Mouse (Mus musculus) heart, embryonic 14.5 days (tissue): ENCODE measurements around the gene A630076J17Rik. TPM values are rescaled to one million over a fixed set of nuclear protein-coding genes. Genes with fewer than 3 reads are reported as not detected.

Experiments
- ATAC-seq: fragments of 200-750 bp; cut with Nextera tagmentation; 2 replicates; pipeline ENCODE4 v1.8.0; 2017; ENCODE audit warnings: low read depth, moderate TSS enrichment; ENCODE audit not compliant: insufficient number of reproducible peaks, insufficient read depth, low FRiP score
- H3K27ac ChIP-seq, 2 experiments: fragments of 200-500 bp in 1 of 2; fragments of 300-500 bp in 1 of 2; sonication (generic) in 1 of 2; replicated peaks in 1 of 2; 2 replicates each; pipeline ENCODE4 v1.5.1; 2012 to 2014; ENCODE audit warnings: low read depth in 2 of 2, low read length in 2 of 2, control low read depth in 1 of 2, mild to moderate bottlenecking in 1 of 2, mixed read lengths in 1 of 2; ENCODE audit not compliant: control insufficient read depth in 1 of 2, insufficient read depth in 1 of 2
- H3K27me3 ChIP-seq: fragments of 300-500 bp; sonication (generic); 2 replicates; pipeline ENCODE4 v1.6.1; 2014; ENCODE audit warnings: mild to moderate bottlenecking, low read length, control low read depth; ENCODE audit not compliant: control insufficient read depth, insufficient read depth
- H3K36me3 ChIP-seq: fragments of 300-500 bp; sonication (generic); 2 replicates; pipeline ENCODE4 v1.6.1; 2014; ENCODE audit warnings: mild to moderate bottlenecking, control low read depth, low read length, mixed read lengths; ENCODE audit not compliant: control insufficient read depth, insufficient read depth
- H3K4me1 ChIP-seq, 2 experiments: fragments of 200-500 bp in 1 of 2; fragments of 300-500 bp in 1 of 2; sonication (generic) in 1 of 2; 2 replicates each; pipeline ENCODE4 v1.6.1; 2012 to 2014; ENCODE audit warnings: low read length in 2 of 2, control low read depth in 1 of 2, mixed read lengths in 1 of 2; ENCODE audit not compliant: control insufficient read depth in 2 of 2, insufficient read depth in 2 of 2
- H3K4me2 ChIP-seq: fragments of 300-500 bp; sonication (generic); 2 replicates; pipeline ENCODE4 v1.6.1; 2014; ENCODE audit warnings: mild to moderate bottlenecking, low read length
- H3K4me3 ChIP-seq, 2 experiments: fragments of 200-500 bp in 1 of 2; fragments of 300-500 bp in 1 of 2; sonication (generic) in 1 of 2; 2 replicates each; pipeline ENCODE4 v1.5.1; 2012 to 2014; ENCODE audit warnings: low read length in 2 of 2, mild to moderate bottlenecking in 2 of 2, control low read depth in 1 of 2, low read depth in 1 of 2, moderate library complexity in 1 of 2; ENCODE audit not compliant: control insufficient read depth in 1 of 2, insufficient read depth in 1 of 2
- H3K9ac ChIP-seq: fragments of 300-500 bp; sonication (generic); 2 replicates; pipeline ENCODE4 v1.6.1; 2014; ENCODE audit warnings: mild to moderate bottlenecking, low read length
- H3K9me3 ChIP-seq: fragments of 300-500 bp; sonication (generic); 2 replicates; pipeline ENCODE4 v1.6.1; 2016; ENCODE audit warnings: low read length, control low read depth; ENCODE audit not compliant: control insufficient read depth
- WGBS: fragments of 180-500 bp; shearing (Covaris S2); extraction: QIAGEN DNeasy Blood & Tissue Kit; methylation state at CpG from one replicate; pipeline ENCODE4 v1.1.7; 2014; 5-methylcytosine and 5-hydroxymethylcytosine counted together
- polyA plus RNA-seq: library from polyadenylated mRNA; unstranded; fragments of >200 nt; fragmentation: Nextera tagmentation; extraction: Ambion mirVana; gene quantifications from 2 replicates; pipeline ENCODE4 v1.2.1, GENCODE M21; 2014

A630076J17Rik gene
- polyA plus RNA-seq, 1 experiment from 2014 or later, result 0.30 TPM

GRCm38 (mm10) chr3:107201310-107202180, 28.9 kb upstream of the A630076J17Rik start:
- H3K9me3 ChIP-seq, result 0 out of 2 replicates have a peak, but pooled peaks cover 3% of the 10 kb centered on the region
- ATAC-seq, result no peak
- H3K36me3 ChIP-seq, result no peaks in the 10 kb centered on the region
- no peak overlapping the region for H3K4me2 ChIP-seq
- H3K4me3 ChIP-seq, result no peak overlapping the region
- H3K4me1 ChIP-seq, result no peaks in the 10 kb centered on the region
- H3K27me3 ChIP-seq, result no peaks in the 10 kb centered on the region; the same call in 1 of the 2 replicates
- WGBS, result 43% methylated on average over 9 of the region's 9 CpGs
- no peak overlapping the region for H3K9ac ChIP-seq
- H3K27ac ChIP-seq, result no peak overlapping the region

DNA sequence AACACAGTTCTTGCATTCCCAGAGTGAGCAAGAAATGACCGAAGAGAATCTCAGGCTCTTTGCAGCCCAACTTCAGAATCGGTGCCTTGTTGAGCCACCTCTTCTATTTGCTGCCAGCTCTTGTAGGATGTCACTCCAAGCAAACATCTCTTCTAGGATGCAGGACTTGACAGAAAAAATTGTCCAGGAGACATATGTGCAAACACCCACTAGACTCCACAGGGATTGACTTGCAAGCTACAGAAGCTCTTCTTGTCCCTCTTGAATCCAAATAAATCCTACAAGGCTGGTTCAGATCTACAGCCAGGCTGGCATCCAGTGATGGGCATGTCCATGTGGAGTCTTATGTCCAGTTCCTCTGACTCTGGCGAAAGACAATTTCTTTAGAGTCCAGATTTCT, 26.0 kb upstream of the A630076J17Rik start:
- Histone ChIP-seq H3K4me1 (no peaks in the 10 kb centered on the region), H3K9ac (no peak overlapping the region), H3K27me3 (no peaks in the 10 kb centered on the region; the same call in 1 of the 2 replicates), H3K9me3 (0 out of 2 replicates have a peak, but pooled peaks cover 3% of the 10 kb centered on the region), H3K4me3 (no peak overlapping the region), H3K27ac (no peak overlapping the region), H3K36me3 (no peaks in the 10 kb centered on the region), H3K4me2 (no peak overlapping the region)
- ATAC-seq, result no peak
- 71% methylated on average over 3 of the region's 3 CpGs for WGBS

GRCm38 (mm10) chr3:107205170-107205569, 25.2 kb upstream of the A630076J17Rik start:
- no peaks in the 10 kb centered on the region for H3K36me3 ChIP-seq
- ATAC-seq, result no peak
- no peak overlapping the region for H3K9ac ChIP-seq
- H3K27me3 ChIP-seq, result no peaks in the 10 kb centered on the region
- H3K9me3 ChIP-seq, result 0 out of 2 replicates have a peak, but pooled peaks cover 3% of the 10 kb centered on the region
- H3K4me3 ChIP-seq, result no peak overlapping the region
- H3K27ac ChIP-seq, result no peak overlapping the region
- H3K4me1 ChIP-seq, result no peaks in the 10 kb centered on the region
- H3K4me2 ChIP-seq, result no peak overlapping the region

GRCm38 (mm10) chr3:107205994-107206393, 24.4 kb upstream of the A630076J17Rik start:
- no peak for ATAC-seq
- 9% methylated on average over 4 of the region's 4 CpGs for WGBS
- Histone ChIP-seq H3K4me2 (no peak overlapping the region), H3K4me3 (no peak overlapping the region), H3K36me3 (no peaks in the 10 kb centered on the region), H3K9ac (no peak overlapping the region), H3K27ac (no peak overlapping the region), H3K9me3 (no peaks in the 10 kb centered on the region), H3K4me1 (no peaks in the 10 kb centered on the region), H3K27me3 (no peaks in the 10 kb centered on the region)

DNA sequence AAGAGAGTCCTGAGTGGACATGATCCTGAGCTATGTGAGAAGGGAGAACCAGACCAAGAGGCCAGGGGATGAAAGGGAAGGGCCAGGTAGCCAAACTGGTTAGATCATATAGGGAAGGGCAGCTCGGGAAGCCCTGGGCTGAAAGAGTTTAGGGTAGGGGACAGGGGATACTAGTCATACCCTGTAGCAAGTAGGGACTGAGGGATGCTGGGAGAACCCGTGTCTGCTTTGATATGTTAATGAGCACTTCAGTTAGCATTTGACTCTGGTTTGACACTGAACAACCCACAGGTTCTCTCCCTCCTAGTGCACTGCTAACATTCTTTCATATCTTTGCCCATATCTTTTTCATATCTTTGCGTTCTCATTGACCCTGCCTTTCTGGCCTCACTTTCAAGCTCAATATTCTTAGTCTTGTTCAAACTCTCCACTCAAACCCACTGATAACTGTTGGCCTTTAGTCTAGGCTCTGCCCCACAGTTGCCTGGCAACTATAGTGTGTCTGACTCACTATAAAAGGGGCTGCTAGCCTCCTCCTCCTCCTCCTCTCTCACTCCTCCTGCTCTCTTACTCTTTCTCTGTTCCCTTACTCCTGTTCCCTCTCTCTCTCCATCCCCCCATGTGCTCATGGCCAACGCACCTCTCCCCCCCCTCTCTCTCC, 23.8 kb upstream of the A630076J17Rik start:
- Histone ChIP-seq H3K9ac (no peak overlapping the region), H3K36me3 (no peaks in the 10 kb centered on the region), H3K4me2 (no peak overlapping the region), H3K27me3 (no peaks in the 10 kb centered on the region), H3K9me3 (no peaks in the 10 kb centered on the region), H3K4me3 (no peak overlapping the region), H3K27ac (no peak overlapping the region), H3K4me1 (no peaks in the 10 kb centered on the region)
- WGBS, result 48% methylated on average over 4 of the region's 4 CpGs
- ATAC-seq, result no peak

GRCm38 (mm10) chr3:107207625-107208253, 22.7 kb upstream of the A630076J17Rik start:
- no peak for ATAC-seq
- no peak overlapping the region for H3K4me3 ChIP-seq
- no peaks in the 10 kb centered on the region for H3K27me3 ChIP-seq
- WGBS, result 64% methylated on average over 7 of the region's 7 CpGs
- no peak overlapping the region for H3K27ac ChIP-seq
- H3K4me2 ChIP-seq, result no peak overlapping the region
- no peak overlapping the region for H3K9ac ChIP-seq
- no peaks in the 10 kb centered on the region for H3K36me3 ChIP-seq
- no peaks in the 10 kb centered on the region for H3K4me1 ChIP-seq
- no peaks in the 10 kb centered on the region for H3K9me3 ChIP-seq

DNA sequence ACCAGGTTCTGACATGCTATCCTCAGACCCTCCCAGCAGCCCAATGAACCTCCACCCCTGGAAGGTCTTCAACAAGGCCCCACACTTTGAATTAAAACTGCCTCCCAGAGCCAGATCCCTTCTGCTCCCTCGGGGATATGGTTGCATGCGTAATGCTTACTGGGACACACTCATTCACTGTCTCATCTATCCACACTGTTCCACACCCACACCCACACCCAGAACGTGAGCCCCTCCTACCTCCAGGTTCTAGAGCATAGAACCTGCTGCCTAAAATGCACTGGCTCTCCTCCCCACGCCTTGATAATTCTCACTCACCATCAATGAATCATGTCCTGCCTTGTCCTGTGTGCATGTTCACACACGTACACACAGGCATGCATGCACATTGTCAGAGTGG, 15.8 kb upstream of the A630076J17Rik start:
- 0 out of 2 replicates have a peak, but pooled peaks cover 2% of the 10 kb centered on the region for H3K27me3 ChIP-seq

More for the DNA sequence above, 15.8 kb upstream of the A630076J17Rik start:
- no peak overlapping the region for H3K9ac ChIP-seq
- H3K9me3 ChIP-seq, result no peaks in the 10 kb centered on the region
- no peak overlapping the region for H3K27ac ChIP-seq
- H3K4me1 ChIP-seq, result no peaks in the 10 kb centered on the region
- no peaks in the 10 kb centered on the region for H3K36me3 ChIP-seq
- 75% methylated on average over 5 of the region's 5 CpGs for WGBS
- H3K4me3 ChIP-seq, result no peak overlapping the region
- no peak overlapping the region for H3K4me2 ChIP-seq
- no peak for ATAC-seq
